Mouse (Mus musculus) inflammation-experienced regulatory T-cells, adult 6 months (primary cell): ENCODE data around the gene Ltv1. TPM values are rescaled to one million over a fixed set of nuclear protein-coding genes. Genes with fewer than 3 reads are reported as not detected.

ENCODE experiments used
- polyA plus RNA-seq, 3 experiments: library from polyadenylated mRNA; unstranded; fragments of 100-300 nt; shearing (Covaris generic); gene quantifications; one replicate each; pipeline ENCODE4 v1.2.1; 2017

The Ltv1 gene
- polyA plus RNA-seq, 3 experiments from 2014 or later, result 34.5 to 39.4 (median 35.8) TPM

Other genes with a start within 250 kb of the Ltv1 start
- 10 to 100 TPM; 19.2 to 28.4 (median 20.6) TPM for gene Stx11, start 228.9 kb downstream of the Ltv1 start, polyA plus RNA-seq
- 10 to 100 TPM; 37.0 to 38.5 (median 37.3) TPM for gene Sf3b5, start 187.8 kb downstream of the Ltv1 start, polyA plus RNA-seq
- 1 to 10 TPM in 2 of 3 experiments, under 1 TPM in 1; 0.25 to 2.8 (median 2.2) TPM for gene Plagl1, start 132.7 kb downstream of the Ltv1 start, polyA plus RNA-seq
- not detected for gene Zc2hc1b, start 15.1 kb downstream of the Ltv1 start, polyA plus RNA-seq